Mouse (Mus musculus) heart, postnatal 4 days (tissue): ENCODE data around the gene Prkch. TPM values are rescaled to one million over a fixed set of nuclear protein-coding genes. Genes with fewer than 3 reads are reported as not detected.

Experiments used
- DNase-seq: peaks from one replicate; pipeline ENCODE4 v3.0.0; 2021
- total RNA-seq, 2 experiments: library from RNA; stranded (reverse); gene quantifications; 2 replicates each; pipeline ENCODE4 v1.2.3; 2021

Gene Prkch
- total RNA-seq, 2 experiments from 2014 or later: 22.6 to 23.1 TPM

GRCm38 (mm10) chr12:73611741-73612140 lies 27.1 kb downstream of the Prkch start:
- DNase-seq: no peak

- DNase-seq: no peak
Observed at GRCm38 (mm10) chr12:73613183-73613582, 28.6 kb downstream of the Prkch start.

GRCm38 (mm10) chr12:73617652-73618051 lies 33.1 kb downstream of the Prkch start:
- DNase-seq: peak; percentile 55

- DNase-seq: no peak
Observed at GRCm38 (mm10) chr12:73625277-73626032, 40.9 kb downstream of the Prkch start.

GRCm38 (mm10) chr12:73627902-73628301 lies 43.3 kb downstream of the Prkch start:
- DNase-seq: no peak

GRCm38 (mm10) chr12:73630596-73630995 lies 46.0 kb downstream of the Prkch start:
- no peak for DNase-seq

- DNase-seq: no peak
Observed at GRCm38 (mm10) chr12:73631148-73631547, 46.6 kb downstream of the Prkch start.

GRCm38 (mm10) chr12:73632671-73633244 lies 48.2 kb downstream of the Prkch start:
- DNase-seq: no peak

GRCm38 (mm10) chr12:73633707-73634106 lies 49.1 kb downstream of the Prkch start:
- DNase-seq: no peak

GRCm38 (mm10) chr12:73639571-73639970 lies 55.0 kb downstream of the Prkch start:
- DNase-seq: no peak

- no peak for DNase-seq
Observed at GRCm38 (mm10) chr12:73641183-73641582, 56.6 kb downstream of the Prkch start.

- no peak for DNase-seq
Observed at GRCm38 (mm10) chr12:73645216-73645615, 60.6 kb downstream of the Prkch start.

- DNase-seq: no peak
Observed at GRCm38 (mm10) chr12:73647686-73648085, 63.1 kb downstream of the Prkch start.

- DNase-seq: no peak
Observed at GRCm38 (mm10) chr12:73656568-73657204, 72.1 kb downstream of the Prkch start.

GRCm38 (mm10) chr12:73663421-73663820 lies 78.8 kb downstream of the Prkch start:
- DNase-seq: peak; percentile 17

- no peak for DNase-seq
Observed at GRCm38 (mm10) chr12:73666701-73667100, 82.1 kb downstream of the Prkch start.

GRCm38 (mm10) chr12:73667607-73668006 lies 83.0 kb downstream of the Prkch start:
- DNase-seq: no peak

- DNase-seq: no peak
Observed at GRCm38 (mm10) chr12:73670739-73671138, 86.1 kb downstream of the Prkch start.

GRCm38 (mm10) chr12:73671540-73671939 lies 86.9 kb downstream of the Prkch start:
- peak; percentile 16 for DNase-seq

- DNase-seq: peak; percentile 22
Observed at GRCm38 (mm10) chr12:73672007-73672406, 87.4 kb downstream of the Prkch start.

GRCm38 (mm10) chr12:73673783-73674182 lies 89.2 kb downstream of the Prkch start:
- peak; percentile 17 for DNase-seq

- DNase-seq: no peak
Observed at GRCm38 (mm10) chr12:73675212-73675611, 90.6 kb downstream of the Prkch start.

GRCm38 (mm10) chr12:73679400-73679801 lies 94.8 kb downstream of the Prkch start:
- DNase-seq: no peak

GRCm38 (mm10) chr12:73682921-73683346 lies 98.3 kb downstream of the Prkch start:
- DNase-seq: peak; percentile 37
